Mouse (Mus musculus) testis, adult 2 months (tissue): ENCODE measurements at regions not wholly inside any gene's neighbourhood (a gene's known extent, or its start where the extent isn't known, plus 50 kb on each side); places are given as distances from the start of the nearest gene placed in this dataset.

ENCODE experiments used
- H3K27ac ChIP-seq: fragments of 200-500 bp; 2 replicates; pipeline ENCODE4 v1.5.1; 2012; ENCODE audit warnings: low read depth, low read length; ENCODE audit not compliant: control insufficient read depth, insufficient read depth
- H3K27me3 ChIP-seq: fragments of 200-500 bp; 2 replicates; pipeline ENCODE4 v1.6.1; 2012; ENCODE audit warnings: mild to moderate bottlenecking, low read length, moderate library complexity; ENCODE audit not compliant: control insufficient read depth, insufficient read depth
- H3K36me3 ChIP-seq: fragments of 200-500 bp; 2 replicates; pipeline ENCODE4 v1.6.1; 2012; ENCODE audit warnings: mild to moderate bottlenecking, low read length; ENCODE audit not compliant: control insufficient read depth, insufficient read depth
- H3K4me1 ChIP-seq: fragments of 200-500 bp; 2 replicates; pipeline ENCODE4 v1.6.1; 2012; ENCODE audit warnings: low read length; ENCODE audit not compliant: control insufficient read depth, insufficient read depth
- H3K4me3 ChIP-seq: fragments of 200-500 bp; 2 replicates; pipeline ENCODE4 v1.5.1; 2012; ENCODE audit warnings: low read depth, mild to moderate bottlenecking, low read length, moderate library complexity, mixed read lengths; ENCODE audit not compliant: control insufficient read depth
- CTCF ChIP-seq: fragments of 200-500 bp; IDR thresholded peaks from 2 replicates; pipeline ENCODE4 v1.5.1; 2012; ENCODE audit warnings: low read depth, mild to moderate bottlenecking, inconsistent platforms, low read length, moderate library complexity; ENCODE audit not compliant: control insufficient read depth, insufficient read depth, insufficient replicate concordance
- POLR2A ChIP-seq: fragments of 200-500 bp; IDR thresholded peaks from 2 replicates; pipeline ENCODE4 v1.6.1; 2012; ENCODE audit warnings: low read depth, mild to moderate bottlenecking, inconsistent platforms, low read length, moderate library complexity; ENCODE audit not compliant: control insufficient read depth

DNA sequence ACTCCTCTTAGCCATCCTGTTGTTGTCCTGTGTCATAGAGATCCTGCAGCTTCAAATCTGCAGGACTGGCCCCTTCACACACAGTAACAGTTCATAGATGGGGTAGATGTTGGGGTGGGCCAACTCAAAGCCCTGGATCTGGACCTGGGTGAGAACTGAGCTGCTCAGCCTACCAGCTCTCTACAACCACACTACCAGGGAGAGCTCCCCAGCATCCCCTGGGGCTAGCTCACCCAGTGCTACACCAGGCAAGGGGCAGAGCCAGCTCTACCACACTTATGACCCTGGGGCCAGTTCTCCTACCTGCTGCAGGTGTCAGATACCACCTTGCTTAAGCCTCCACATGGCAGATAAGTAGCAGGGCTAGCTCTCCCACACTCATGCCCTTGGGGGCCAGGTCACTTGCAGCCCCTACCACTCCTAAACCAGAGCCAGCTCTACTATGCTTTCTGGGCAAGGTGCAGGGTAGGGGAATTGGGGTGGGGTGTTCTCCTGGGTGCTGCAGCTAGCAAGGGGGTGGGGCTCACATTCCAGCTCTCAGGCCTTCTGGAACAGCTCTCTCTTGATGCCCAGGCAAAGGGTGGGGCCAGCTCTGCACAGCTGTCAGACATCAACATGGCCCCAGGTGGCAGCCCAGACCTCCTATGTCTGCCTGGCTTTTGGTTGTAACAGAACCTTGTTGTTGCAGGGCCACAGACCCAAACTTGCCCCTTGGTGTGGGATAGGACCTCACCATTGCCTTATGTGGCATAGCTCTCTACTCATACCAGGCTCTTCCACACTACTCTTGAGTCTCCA is 62.4 kb upstream of the Tab2 start:
- Histone ChIP-seq H3K27me3 (no peaks in the 10 kb centered on the region), H3K36me3 (no peaks in the 10 kb centered on the region)
- TF ChIP-seq CTCF (no peak), POLR2A (no peak)

DNA sequence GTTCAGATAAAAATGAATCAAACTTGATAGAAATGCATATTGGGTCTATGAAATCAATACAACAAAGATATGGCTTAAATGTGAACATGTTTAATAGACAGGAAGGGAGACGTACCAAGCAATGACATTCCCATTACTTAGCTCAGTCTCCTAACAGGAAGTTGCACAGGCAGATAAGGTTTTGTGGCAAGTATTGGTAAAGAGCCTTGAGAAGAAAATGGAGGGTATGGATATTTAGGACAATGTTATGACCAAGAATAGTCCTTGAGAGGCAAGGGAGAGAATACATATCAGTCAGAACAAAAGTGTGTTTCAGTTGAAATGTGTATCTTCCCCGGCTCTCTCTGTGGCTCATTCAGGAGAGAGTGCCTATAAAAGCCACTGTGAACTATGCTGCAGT is 60.7 kb upstream of the Tab2 start:
- no peak for TF ChIP-seq CTCF
- no peak for TF ChIP-seq POLR2A
- H3K27ac ChIP-seq, result no peak overlapping the region

More for the DNA sequence above, 62.4 kb upstream of the Tab2 start:
- H3K27ac ChIP-seq, result no peak overlapping the region
- no peaks in the 10 kb centered on the region for H3K4me1 ChIP-seq
- H3K4me3 ChIP-seq, result no peak overlapping the region

DNA sequence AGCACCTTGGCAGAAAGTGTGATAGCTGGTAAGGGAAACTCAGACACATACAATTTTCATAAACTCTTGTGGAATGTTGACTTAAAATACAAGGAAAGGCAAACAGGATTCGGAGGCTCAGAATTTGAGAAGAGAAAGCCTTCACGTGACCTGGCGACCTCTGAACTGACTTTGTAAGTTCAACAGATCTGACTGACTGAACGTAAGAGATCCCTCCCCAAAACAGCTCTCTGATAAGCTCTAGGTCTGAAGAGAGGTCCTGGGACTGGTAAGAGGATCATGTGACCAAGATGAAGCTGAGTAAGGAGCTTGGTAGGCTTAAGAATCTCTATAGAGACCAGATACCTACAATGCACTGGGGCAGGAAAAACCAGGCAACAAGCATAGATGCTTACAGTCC is 55.7 kb upstream of the Tab2 start:
- no peaks in the 10 kb centered on the region for H3K4me1 ChIP-seq
- H3K4me3 ChIP-seq, result no peak overlapping the region
- no peaks in the 10 kb centered on the region for H3K36me3 ChIP-seq
- no peaks in the 10 kb centered on the region for H3K27me3 ChIP-seq
- no peak for TF ChIP-seq POLR2A
- no peak for TF ChIP-seq CTCF
- H3K27ac ChIP-seq, result no peak overlapping the region

More for the DNA sequence above, 60.7 kb upstream of the Tab2 start:
- Histone ChIP-seq H3K4me1 (no peaks in the 10 kb centered on the region), H3K4me3 (no peak overlapping the region), H3K36me3 (no peaks in the 10 kb centered on the region), H3K27me3 (no peaks in the 10 kb centered on the region)

DNA sequence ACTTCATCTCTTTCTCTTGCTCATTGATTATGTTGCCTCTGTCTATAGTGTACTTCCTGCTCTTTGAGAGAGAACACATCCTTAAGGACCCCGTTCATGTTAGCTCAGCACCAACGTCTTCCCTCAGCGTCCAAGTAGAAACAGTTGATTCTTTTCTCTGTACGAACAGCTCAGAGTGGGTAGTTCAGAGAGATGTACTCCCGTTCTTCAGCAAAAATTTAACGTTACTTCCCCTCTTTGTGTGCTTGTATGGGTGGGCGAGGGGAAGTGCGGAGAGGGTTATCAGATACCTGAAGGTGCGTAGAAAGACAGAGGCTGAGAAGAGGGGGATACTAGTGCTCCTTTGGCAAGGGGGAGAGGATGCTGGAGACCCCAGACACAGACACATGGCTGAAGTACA is 55.1 kb upstream of the Tab2 start:
- no peak overlapping the region for H3K27ac ChIP-seq
- H3K4me3 ChIP-seq, result no peak overlapping the region
- TF ChIP-seq POLR2A (no peak), CTCF (no peak)
- no peaks in the 10 kb centered on the region for H3K27me3 ChIP-seq
- no peaks in the 10 kb centered on the region for H3K36me3 ChIP-seq
- H3K4me1 ChIP-seq, result no peaks in the 10 kb centered on the region

DNA sequence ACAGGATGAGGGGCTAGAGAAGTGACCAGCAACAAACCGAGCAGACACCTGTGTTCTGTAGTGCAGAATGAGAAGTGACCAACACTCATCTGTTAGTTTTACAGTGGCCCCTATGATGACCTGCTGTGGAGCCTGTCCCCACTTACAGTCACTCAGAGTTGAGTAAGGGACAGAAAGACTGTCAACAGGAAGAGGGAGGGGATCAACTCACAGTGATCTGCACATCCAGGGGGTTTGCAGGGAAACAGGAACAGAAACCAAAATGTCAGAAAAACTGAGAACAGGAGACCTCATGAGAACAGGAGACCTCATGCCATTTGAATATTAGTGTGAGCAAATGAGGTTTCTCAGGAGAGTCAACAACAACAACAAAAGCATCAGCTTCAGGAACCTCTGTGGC is 53.8 kb upstream of the Tab2 start:
- no peaks in the 10 kb centered on the region for H3K4me1 ChIP-seq
- no peaks in the 10 kb centered on the region for H3K36me3 ChIP-seq
- no peak overlapping the region for H3K27ac ChIP-seq
- no peak overlapping the region for H3K4me3 ChIP-seq
- H3K27me3 ChIP-seq, result no peaks in the 10 kb centered on the region
- no peak for TF ChIP-seq POLR2A
- TF ChIP-seq CTCF, result no peak

DNA sequence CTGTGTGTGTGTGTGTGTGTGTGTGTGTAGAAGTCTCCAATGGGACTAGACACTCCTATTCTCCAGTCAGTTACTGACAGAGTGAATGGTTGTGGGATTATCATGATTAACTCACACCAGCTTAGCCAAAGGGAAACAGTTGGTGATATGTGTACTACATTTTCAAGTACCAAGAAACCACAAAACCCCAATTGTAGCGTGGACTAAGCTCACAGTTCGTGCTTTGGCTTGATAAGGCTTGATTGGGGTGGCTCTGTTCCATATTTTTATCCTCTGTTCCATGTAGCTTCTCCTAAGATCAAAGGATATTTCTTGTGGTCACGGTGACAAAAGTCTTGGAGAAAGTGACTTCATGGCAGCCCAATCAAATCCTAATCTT is 51.9 kb upstream of the Tab2 start:
- Histone ChIP-seq H3K27ac (no peak overlapping the region), H3K4me3 (no peak overlapping the region), H3K27me3 (no peaks in the 10 kb centered on the region), H3K4me1 (no peaks in the 10 kb centered on the region), H3K36me3 (no peaks in the 10 kb centered on the region)
- TF ChIP-seq CTCF (no peak), POLR2A (no peak)

DNA sequence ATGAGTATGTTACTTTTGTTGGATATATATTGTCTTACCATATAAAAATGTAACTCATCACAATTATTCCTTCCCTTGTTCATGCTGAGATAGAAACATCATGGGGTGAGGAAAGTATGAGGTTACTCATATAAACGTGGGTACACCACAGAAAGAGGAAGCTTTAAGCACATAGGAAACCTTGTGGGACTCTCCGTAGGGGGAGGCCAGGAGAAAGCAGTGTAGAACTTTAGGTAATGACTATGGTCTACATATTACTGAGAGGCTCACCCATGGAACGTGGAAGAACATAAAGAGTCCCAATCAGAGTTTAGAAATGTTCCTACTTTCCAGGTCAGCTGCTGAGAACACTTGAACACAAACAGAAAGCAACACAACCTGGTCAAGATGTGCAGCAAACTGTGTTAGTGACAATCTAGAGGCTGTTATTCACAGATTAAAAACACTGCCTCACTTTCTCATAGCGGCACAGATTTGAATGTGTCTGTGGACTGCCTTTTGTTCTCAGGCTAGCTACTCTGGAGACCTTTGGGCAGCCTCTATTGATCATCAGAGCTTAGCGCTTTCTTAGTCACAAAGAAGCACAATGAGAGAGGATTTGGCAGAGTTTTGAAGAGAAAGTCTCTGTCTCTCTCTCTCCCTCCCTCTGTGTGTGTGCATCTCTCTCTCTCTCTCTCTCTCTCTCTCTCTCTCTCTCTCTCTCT is 51.4 kb upstream of the Tab2 start:
- no peaks in the 10 kb centered on the region for H3K4me1 ChIP-seq
- no peaks in the 10 kb centered on the region for H3K36me3 ChIP-seq
- TF ChIP-seq POLR2A (no peak), CTCF (no peak)
- no peak overlapping the region for H3K27ac ChIP-seq
- no peaks in the 10 kb centered on the region for H3K27me3 ChIP-seq
- H3K4me3 ChIP-seq, result no peak overlapping the region
